Mouse (Mus musculus): ENCODE results near the gene Tcfl5. TPM values are rescaled to one million over a fixed set of nuclear protein-coding genes. Genes with fewer than 3 reads are reported as not detected.

Tcfl5 gene
- polyA plus RNA-seq, 1 experiment from 2014 or later, result 0.15 TPM

DNA sequence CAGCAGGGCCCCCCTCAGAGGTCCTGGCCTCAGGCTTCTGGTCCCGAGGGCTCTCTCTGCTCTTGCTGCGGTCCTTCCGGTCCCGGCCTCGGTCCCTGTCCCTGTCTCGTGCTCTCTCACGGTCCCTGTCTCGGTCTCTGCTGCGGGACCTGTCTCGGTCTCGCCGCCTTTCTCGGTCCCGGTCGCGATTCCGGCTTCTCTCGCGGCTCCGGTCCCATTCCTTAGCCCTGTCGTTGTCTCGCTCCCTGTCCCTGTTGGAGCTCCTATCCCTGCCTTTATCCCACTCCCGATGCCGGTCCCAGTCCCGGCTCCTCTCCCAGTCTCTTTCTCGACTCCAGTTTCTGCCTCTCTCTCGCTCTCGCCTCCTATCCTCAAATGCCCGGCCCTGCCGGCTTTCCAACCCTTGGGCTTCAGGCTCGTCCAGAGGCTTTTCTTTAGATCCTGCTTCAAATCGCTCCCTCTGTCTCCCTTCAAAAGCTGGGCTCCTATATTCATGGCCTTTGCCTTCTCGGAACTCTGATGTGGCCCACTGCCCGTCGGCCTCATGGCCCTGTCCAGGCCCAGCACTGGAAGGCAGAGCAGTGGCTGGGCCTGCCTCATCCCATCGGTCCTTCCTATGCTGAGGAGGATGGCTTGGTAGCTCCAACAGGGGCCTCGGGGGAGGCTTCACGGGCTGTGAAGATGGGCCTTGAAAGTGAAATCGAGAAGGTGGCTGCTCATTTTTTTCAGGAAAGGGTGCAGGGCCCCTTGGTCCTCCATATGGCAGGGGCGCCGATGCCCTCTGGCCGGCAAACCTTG is 17.0 kb upstream of the Tcfl5 start:
- Histone ChIP-seq H3K27me3 (replicated peaks; ENCODE audit: control insufficient read depth, insufficient read depth, low read length) (no peaks in the 10 kb centered on the region), H3K36me3 (ENCODE audit: control insufficient read depth, insufficient read depth, low read length) (peaks cover 12% of the 10 kb centered on the region), H3K9me3 (ENCODE audit: control insufficient read depth, low read length) (no peaks in the 10 kb centered on the region), H3K9ac (ENCODE audit: low read depth, low read length) (no peak overlapping the region), H3K27ac (ENCODE audit: low read depth, low read length) (no peak overlapping the region), H3K4me2 (peak overlapping the region; percentile 41), H3K4me3 (ENCODE audit: low read depth, low read length) (0 out of 2 replicates have a peak overlapping the region, but pooled peaks have one; percentile 1), H3K4me1 (replicated peaks; ENCODE audit: control insufficient read depth, insufficient read depth, low read length) (no peaks in the 10 kb centered on the region; the same call in 1 of the 2 replicates)
- ATAC-seq (replicated peaks; ENCODE audit: low FRiP score) (no peak), DNase-seq (ENCODE audit: low spot score) (peak; percentile 39)
- whole genome bisulfite sequencing, result 40% methylated on average over 42 of the region's 42 CpGs

DNA sequence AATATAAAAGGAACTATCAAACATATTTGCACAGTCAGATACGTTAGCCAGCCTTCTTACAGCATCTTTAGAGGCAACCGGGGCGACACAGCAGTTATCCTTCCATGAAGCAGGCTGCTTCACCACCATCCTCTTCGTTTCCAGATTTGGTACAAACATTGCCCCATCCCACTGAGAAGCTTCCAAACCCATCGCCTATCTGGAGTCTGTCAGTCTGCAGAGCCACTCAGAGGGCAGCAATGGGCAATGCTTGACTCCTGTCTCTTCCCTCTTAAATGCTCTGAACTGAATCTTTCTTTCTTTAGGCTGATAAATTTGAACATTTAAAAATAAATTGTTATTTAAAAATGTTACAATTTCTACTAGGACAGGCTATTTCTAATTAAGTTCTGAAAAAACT is 15.9 kb upstream of the Tcfl5 start:
- Histone ChIP-seq H3K36me3 (ENCODE audit: control insufficient read depth, insufficient read depth, low read length) (peaks cover 10% of the 10 kb centered on the region), H3K27me3 (replicated peaks; ENCODE audit: control insufficient read depth, insufficient read depth, low read length) (no peaks in the 10 kb centered on the region), H3K9me3 (ENCODE audit: control insufficient read depth, low read length) (no peaks in the 10 kb centered on the region), H3K4me1 (replicated peaks; ENCODE audit: control insufficient read depth, insufficient read depth, low read length) (no peaks in the 10 kb centered on the region; the same call in 1 of the 2 replicates), H3K4me2 (no peak overlapping the region), H3K9ac (ENCODE audit: low read depth, low read length) (no peak overlapping the region), H3K27ac (ENCODE audit: low read depth, low read length) (no peak overlapping the region), H3K4me3 (ENCODE audit: low read depth, low read length) (no peak overlapping the region)
- 90% methylated on average over 5 of the region's 5 CpGs for WGBS
- ATAC-seq (replicated peaks; ENCODE audit: low FRiP score) (no peak), DNase-seq (ENCODE audit: low spot score) (no peak)

- ATAC-seq (replicated peaks; ENCODE audit: low FRiP score), result peak; percentile 67; the same call in 1 of the 2 replicates
- Histone ChIP-seq H3K4me2 (no peak overlapping the region), H3K36me3 (ENCODE audit: control insufficient read depth, insufficient read depth, low read length) (peaks cover 10% of the 10 kb centered on the region), H3K9ac (ENCODE audit: low read depth, low read length) (no peak overlapping the region), H3K4me1 (replicated peaks; ENCODE audit: control insufficient read depth, insufficient read depth, low read length) (no peaks in the 10 kb centered on the region; the same call in 1 of the 2 replicates), H3K27ac (ENCODE audit: low read depth, low read length) (no peak overlapping the region), H3K27me3 (replicated peaks; ENCODE audit: control insufficient read depth, insufficient read depth, low read length) (no peaks in the 10 kb centered on the region), H3K9me3 (ENCODE audit: control insufficient read depth, low read length) (no peaks in the 10 kb centered on the region), H3K4me3 (ENCODE audit: low read depth, low read length) (no peak overlapping the region)
- WGBS, result 74% methylated on average over 4 of the region's 4 CpGs
- DNase-seq (ENCODE audit: low spot score), result peak; percentile 46
These were observed 15.0 kb upstream of the Tcfl5 start for GRCm38 (mm10) chr2:180657394-180658013.

DNA sequence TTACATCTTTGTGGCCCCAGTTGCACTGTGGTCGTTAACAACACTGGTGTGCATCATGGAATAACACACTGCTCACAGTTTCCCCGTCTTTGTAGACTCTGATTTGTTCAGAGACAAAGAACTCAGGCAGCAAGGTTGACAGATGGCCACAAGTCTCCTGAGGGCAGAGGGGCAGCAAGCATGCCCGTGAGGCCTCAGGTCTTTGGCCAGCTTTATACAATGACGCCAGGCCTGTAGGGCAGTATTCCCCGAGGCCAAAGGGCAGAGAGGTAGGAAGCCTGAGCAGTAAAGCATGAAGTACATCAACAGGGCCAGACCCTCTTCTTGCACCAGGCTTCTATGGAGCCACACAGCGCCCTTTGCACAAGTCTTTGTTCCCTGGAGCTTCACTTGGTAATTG is 12.6 kb upstream of the Tcfl5 start:
- 68% methylated on average over 6 of the region's 6 CpGs for WGBS
- no peak for ATAC-seq (replicated peaks; ENCODE audit: low FRiP score)
- DNase-seq (ENCODE audit: low spot score), result no peak

GRCm38 (mm10) chr2:180654666-180655065 is 12.2 kb upstream of the Tcfl5 start:
- WGBS, result 76% methylated on average over 7 of the region's 7 CpGs
- Histone ChIP-seq H3K27ac (ENCODE audit: low read depth, low read length) (no peak overlapping the region), H3K9ac (ENCODE audit: low read depth, low read length) (no peak overlapping the region), H3K9me3 (ENCODE audit: control insufficient read depth, low read length) (no peaks in the 10 kb centered on the region), H3K36me3 (ENCODE audit: control insufficient read depth, insufficient read depth, low read length) (no peaks in the 10 kb centered on the region), H3K4me2 (no peak overlapping the region), H3K27me3 (replicated peaks; ENCODE audit: control insufficient read depth, insufficient read depth, low read length) (no peaks in the 10 kb centered on the region), H3K4me3 (ENCODE audit: low read depth, low read length) (no peak overlapping the region), H3K4me1 (replicated peaks; ENCODE audit: control insufficient read depth, insufficient read depth, low read length) (no peaks in the 10 kb centered on the region; the same call in 1 of the 2 replicates)
- no peak for DNase-seq (ENCODE audit: low spot score)
- no peak for ATAC-seq (replicated peaks; ENCODE audit: low FRiP score)

More for the DNA sequence above, 12.6 kb upstream of the Tcfl5 start:
- no peak overlapping the region for H3K4me2 ChIP-seq
- H3K36me3 ChIP-seq (ENCODE audit: control insufficient read depth, insufficient read depth, low read length), result no peaks in the 10 kb centered on the region
- H3K4me3 ChIP-seq (ENCODE audit: low read depth, low read length), result no peak overlapping the region
- no peaks in the 10 kb centered on the region; the same call in 1 of the 2 replicates for H3K4me1 ChIP-seq (replicated peaks; ENCODE audit: control insufficient read depth, insufficient read depth, low read length)
- H3K27ac ChIP-seq (ENCODE audit: low read depth, low read length), result no peak overlapping the region
- no peak overlapping the region for H3K9ac ChIP-seq (ENCODE audit: low read depth, low read length)
- H3K9me3 ChIP-seq (ENCODE audit: control insufficient read depth, low read length), result no peaks in the 10 kb centered on the region
- H3K27me3 ChIP-seq (replicated peaks; ENCODE audit: control insufficient read depth, insufficient read depth, low read length), result no peaks in the 10 kb centered on the region

GRCm38 (mm10) chr2:180646841-180647240 is 4.3 kb upstream of the Tcfl5 start:
- Histone ChIP-seq H3K27ac (ENCODE audit: low read depth, low read length) (no peak overlapping the region), H3K4me3 (ENCODE audit: low read depth, low read length) (no peak overlapping the region), H3K36me3 (ENCODE audit: control insufficient read depth, insufficient read depth, low read length) (no peaks in the 10 kb centered on the region), H3K9me3 (ENCODE audit: control insufficient read depth, low read length) (peaks cover 14% of the 10 kb centered on the region), H3K9ac (ENCODE audit: low read depth, low read length) (no peak overlapping the region), H3K4me2 (no peak overlapping the region), H3K4me1 (replicated peaks; ENCODE audit: control insufficient read depth, insufficient read depth, low read length) (no peaks in the 10 kb centered on the region), H3K27me3 (replicated peaks; ENCODE audit: control insufficient read depth, insufficient read depth, low read length) (peaks cover 17% of the 10 kb centered on the region)
- ATAC-seq (replicated peaks; ENCODE audit: low FRiP score) (no peak), DNase-seq (ENCODE audit: low spot score) (no peak)

DNA sequence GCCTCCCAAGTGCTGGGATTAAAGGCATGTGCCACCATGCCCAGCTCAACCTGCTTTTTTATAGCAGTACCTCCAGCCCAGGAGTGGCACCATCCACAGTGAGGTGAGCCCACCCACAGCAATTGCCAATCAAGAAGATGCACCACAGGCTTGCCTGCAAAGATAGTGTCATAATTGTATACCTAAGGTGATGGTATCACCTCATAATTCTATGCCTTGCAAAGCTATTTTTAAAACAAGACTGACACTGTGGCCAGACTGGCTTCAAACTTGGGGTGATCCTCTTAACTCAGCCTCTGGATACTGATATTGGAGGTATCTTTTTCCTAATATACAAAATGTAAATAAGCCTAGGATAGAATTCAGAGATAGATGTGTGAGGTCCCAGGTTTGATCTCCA is 1.1 kb upstream of the Tcfl5 start:
- H3K9me3 ChIP-seq (ENCODE audit: control insufficient read depth, low read length), result peaks cover 14% of the 10 kb centered on the region
- H3K36me3 ChIP-seq (ENCODE audit: control insufficient read depth, insufficient read depth, low read length), result no peaks in the 10 kb centered on the region
- ATAC-seq (replicated peaks; ENCODE audit: low FRiP score) (no peak), DNase-seq (ENCODE audit: low spot score) (no peak)
- peaks cover 41% of the 10 kb centered on the region for H3K27me3 ChIP-seq (replicated peaks; ENCODE audit: control insufficient read depth, insufficient read depth, low read length)
- H3K4me2 ChIP-seq, result no peak overlapping the region
- no peak overlapping the region for H3K27ac ChIP-seq (ENCODE audit: low read depth, low read length)
- no peak overlapping the region for H3K4me3 ChIP-seq (ENCODE audit: low read depth, low read length)
- H3K4me1 ChIP-seq (replicated peaks; ENCODE audit: control insufficient read depth, insufficient read depth, low read length), result no peaks in the 10 kb centered on the region
- no peak overlapping the region for H3K9ac ChIP-seq (ENCODE audit: low read depth, low read length)

DNA sequence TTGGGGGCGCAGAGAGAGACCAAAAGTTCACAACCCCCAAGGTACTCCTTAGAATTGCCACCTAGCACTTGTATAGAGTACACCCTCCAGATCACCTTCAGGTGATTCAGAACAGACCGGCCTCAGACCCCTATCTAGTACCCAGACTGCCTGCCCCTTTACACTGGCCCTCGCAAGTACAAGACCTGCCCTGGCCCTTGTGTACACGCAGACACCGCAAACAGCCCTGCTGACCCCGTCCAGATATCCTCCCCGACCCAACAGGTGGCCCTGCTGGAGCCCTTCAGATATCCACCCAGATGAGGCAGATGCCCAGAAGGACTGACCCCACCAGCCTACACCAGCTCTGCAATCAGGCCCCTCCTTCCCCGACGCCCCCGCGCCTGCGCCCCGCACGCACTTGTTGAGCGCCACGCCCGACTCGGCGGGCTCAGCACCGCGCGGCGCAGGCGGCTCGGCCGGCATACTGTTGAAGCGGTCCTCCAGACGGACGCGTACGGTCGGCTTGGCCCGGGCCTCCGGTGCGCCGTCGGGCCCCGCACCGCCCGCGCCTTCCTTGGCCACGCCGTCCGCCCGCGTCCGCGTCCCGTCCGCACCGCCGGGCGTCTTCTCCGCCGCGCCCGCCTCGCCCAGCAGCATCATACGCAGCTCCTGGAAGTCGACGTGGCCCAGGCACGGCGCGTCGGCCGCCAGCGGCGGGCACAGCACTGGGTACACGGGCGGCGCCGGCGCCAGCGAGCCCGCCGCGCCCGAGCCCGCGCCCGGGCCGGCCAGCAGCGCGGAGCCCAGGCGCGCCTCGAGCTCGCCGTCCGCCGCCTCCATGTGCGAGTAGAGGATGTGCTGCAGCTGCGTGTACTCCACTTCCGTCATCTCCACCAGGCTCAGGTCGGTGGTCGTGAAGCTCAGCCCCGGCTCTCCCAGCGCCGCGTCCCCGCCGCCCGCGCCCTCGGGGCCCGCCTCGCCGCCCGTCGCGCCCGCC is 643 bp downstream of the Tcfl5 start:
- WGBS, result 4% methylated on average over 106 of the region's 112 CpGs
- Histone ChIP-seq H3K27ac (ENCODE audit: low read depth, low read length) (no peak overlapping the region), H3K4me2 (peak overlapping the region; percentile 45), H3K4me1 (replicated peaks; ENCODE audit: control insufficient read depth, insufficient read depth, low read length) (no peaks in the 10 kb centered on the region), H3K9me3 (ENCODE audit: control insufficient read depth, low read length) (peaks cover 14% of the 10 kb centered on the region), H3K4me3 (ENCODE audit: low read depth, low read length) (peak overlapping the region; percentile 38), H3K36me3 (ENCODE audit: control insufficient read depth, insufficient read depth, low read length) (no peaks in the 10 kb centered on the region), H3K9ac (ENCODE audit: low read depth, low read length) (no peak overlapping the region), H3K27me3 (replicated peaks; ENCODE audit: control insufficient read depth, insufficient read depth, low read length) (peaks cover 45% of the 10 kb centered on the region)
- DNase-seq (ENCODE audit: low spot score), result no peak
- peak; percentile 36; the same call in 1 of the 2 replicates for ATAC-seq (replicated peaks; ENCODE audit: low FRiP score)
